Mouse (Mus musculus) ES-Bruce4 (cell line): Measurements from ENCODE around the gene Ccdc71.

ENCODE experiments used
- CTCF ChIP-seq: IDR thresholded peaks from one replicate; pipeline ENCODE4 v1.8.1; 2011; ENCODE audit warnings: low read depth, low read length
- EP300 ChIP-seq: IDR thresholded peaks from 2 replicates; pipeline ENCODE4 v1.6.1; 2011; ENCODE audit warnings: low read depth, low read length; ENCODE audit not compliant: insufficient read depth

GRCm38 (mm10) chr9:108412221-108412620 lies 48.1 kb upstream of the Ccdc71 start:
- TF ChIP-seq CTCF (no peak), EP300 (no peak)
